Mouse (Mus musculus) urinary bladder, postnatal 25 days (tissue): ENCODE data around the gene Mep1a.
"Not testable (repeated sequence)": the region's sequence is repeated elsewhere in the genome, so short reads cannot be mapped to it uniquely, and the experiment has no call there.

Experiments
- DNase-seq: peaks from one replicate; pipeline ENCODE4 v3.0.0; 2022; ENCODE audit warnings: low spot score

Mep1a gene

DNA sequence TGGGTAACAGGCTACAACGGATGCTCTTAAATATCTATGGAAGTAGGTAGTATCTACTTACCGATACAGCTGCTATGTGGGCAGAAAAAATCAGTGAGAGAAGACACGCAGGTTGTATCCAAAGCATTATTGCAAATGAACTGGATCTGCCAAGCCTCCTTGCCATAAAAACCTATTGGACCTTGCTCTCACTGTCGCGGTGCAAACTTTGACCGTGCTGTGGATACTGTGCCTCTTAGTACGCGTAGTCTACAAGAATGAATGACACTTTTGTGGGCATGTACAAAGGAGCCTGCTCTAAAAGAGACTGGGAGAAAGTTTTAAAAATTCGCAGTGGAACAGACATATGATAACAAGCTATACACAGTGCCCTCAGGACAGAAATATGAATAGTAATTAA lies at the start of gene Mep1a:
Gene Mep1a, minus strand, starts transcription at position 221 of the 400 bp plus-strand sequence.
- DNase-seq: no peak

GRCm38 (mm10) chr17:43551122-43551630 lies 48.6 kb upstream of the Mep1a start:
- no peak for DNase-seq

GRCm38 (mm10) chr17:43544040-43544439 lies 41.4 kb upstream of the Mep1a start:
- DNase-seq: no peak

GRCm38 (mm10) chr17:43543539-43543938 lies 40.9 kb upstream of the Mep1a start, which contains the start of gene Ankrd66:
Gene Ankrd66 (minus strand): TSS chr17:43543639.
- no peak for DNase-seq

DNA sequence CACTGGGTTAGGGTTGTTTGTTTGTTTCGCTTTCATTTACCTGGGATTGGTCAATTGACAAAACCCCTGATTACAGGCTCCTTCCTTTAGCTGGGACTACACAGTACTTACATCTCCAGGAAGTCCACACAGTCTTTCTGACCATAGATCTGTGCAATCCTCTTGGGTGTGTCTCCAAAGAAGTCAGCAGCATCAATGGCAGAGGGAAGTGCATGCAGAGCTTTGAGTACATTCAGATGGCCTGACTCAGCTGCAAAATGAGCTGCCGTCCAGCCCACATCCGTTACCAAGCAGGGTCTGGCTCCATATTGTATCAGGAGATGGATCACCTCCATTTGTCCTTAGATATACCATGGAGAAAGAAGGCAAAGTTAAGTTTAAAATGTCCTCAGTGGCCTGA lies 36.2 kb upstream of the Mep1a start:
- DNase-seq: no peak

DNA sequence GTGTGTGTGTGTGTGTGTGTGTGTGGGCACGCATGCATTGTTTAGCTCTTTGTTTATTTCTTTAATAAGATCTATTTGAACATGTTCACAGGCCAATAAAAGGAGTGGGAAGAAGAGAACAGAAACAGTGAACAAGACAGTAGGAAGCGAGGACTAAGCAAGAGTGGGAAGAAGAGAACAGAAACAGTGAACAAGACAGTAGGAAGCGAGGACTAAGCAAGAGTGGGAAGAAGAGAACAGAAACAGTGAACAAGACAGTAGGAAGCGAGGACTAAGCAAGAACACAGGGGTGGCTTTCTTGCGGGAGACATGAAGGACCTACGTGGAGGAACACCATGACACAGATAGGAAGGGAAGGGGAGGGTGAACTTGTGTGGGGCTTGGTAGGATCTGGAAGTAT lies 34.2 kb upstream of the Mep1a start:
- not testable (repeated sequence) for DNase-seq

DNA sequence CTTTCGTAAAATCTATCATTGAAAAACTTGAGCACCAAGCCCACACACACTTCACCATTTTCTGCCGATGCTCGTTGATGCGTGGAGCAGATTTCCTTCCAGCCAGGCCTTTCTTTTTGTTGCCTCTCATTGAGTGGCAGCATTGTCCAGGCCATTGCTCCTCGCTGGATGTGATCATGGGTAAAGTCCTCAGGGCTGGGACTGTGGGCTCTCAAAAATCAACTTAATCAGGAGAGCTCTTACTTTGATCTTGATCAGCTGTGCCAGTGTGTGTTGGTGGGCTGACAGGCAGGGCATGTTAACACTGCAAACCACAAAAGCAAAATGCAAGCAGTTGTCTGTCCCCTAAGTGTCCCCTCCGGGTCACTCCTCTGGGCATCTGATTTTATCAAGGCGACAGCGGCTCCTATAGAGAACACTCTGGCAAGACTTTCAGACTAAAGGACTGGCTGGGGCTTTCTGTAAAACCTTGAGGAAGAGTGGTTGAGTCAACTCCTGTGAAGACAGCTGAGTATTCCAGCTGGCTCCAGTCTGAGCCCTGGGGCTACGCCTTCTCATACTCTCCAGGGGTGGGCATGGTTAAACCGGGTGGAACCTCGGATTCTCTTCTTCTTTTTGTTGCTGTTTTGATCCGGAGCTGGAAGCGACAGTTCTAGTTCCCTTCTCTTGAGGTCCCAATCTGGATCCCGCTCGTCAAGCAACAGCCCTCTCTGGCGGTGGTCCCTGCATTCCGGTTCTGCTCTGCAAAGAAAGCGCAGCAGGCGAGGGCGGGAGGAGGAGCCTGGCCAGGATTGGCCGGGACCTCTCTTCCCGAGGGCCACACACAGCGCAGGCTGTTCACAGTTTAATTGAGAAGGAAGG lies 32.0 kb upstream of the Mep1a start:
- peak; percentile 32 for DNase-seq

DNA sequence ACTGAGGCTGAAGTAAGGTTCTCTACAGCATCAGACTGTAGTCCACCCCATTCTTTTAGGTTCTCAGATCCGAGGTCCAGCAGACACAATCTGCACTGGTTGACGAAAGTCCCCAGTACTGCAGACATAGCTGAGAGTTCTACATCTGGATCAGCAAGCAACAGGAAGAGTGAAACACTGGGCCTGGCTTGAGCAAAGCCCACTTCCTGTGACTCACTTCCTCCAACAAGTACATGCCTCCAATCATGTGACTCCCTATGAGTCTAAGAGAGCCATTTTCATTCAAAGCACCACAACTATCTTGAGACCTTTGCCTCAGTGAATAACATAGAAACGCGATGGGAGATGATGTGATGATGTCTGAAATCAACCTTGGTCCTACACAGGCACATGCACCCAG lies 28.6 kb upstream of the Mep1a start:
- no peak for DNase-seq

DNA sequence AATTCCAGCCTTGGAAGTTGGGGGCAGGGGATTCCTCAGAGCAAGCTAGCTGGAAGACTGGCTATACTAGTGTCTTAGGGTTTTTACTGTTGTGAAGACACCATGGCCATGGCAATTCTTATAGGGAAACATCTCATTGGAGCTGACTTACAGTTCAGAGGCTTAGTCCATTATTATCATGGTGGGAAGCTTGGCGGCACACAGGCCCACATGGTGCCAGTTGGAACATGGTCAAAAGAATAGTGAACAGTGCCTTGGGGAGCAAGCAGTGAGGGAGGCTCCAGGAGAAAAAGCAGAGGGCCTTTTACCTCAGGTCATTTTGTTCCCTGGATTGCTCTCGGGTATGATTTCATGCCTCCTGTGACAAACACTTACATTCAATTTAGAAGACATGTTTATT lies 27.9 kb upstream of the Mep1a start:
- no peak for DNase-seq

DNA sequence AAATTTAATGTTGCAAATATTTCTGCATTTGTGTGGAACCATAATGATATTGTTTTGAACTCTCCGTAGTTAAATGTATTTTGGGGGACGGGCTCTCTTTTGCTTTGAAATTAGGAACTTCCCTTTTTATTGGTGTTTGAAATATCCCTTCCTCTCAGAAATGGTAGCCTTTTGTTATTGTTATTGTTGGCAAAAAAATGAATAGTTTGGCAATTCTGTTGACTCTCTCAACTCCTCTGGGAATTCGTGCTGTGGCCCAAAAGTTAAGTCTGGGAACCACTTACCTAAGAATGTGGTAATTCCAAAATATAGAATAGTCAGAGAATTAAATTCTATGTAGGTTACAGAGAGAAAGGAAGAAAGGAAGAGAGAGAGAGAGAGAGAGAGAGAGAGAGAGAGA lies 17.6 kb upstream of the Mep1a start:
- no peak for DNase-seq

GRCm38 (mm10) chr17:43518644-43519409 lies 16.2 kb upstream of the Mep1a start:
- DNase-seq: peak; percentile 70

DNA sequence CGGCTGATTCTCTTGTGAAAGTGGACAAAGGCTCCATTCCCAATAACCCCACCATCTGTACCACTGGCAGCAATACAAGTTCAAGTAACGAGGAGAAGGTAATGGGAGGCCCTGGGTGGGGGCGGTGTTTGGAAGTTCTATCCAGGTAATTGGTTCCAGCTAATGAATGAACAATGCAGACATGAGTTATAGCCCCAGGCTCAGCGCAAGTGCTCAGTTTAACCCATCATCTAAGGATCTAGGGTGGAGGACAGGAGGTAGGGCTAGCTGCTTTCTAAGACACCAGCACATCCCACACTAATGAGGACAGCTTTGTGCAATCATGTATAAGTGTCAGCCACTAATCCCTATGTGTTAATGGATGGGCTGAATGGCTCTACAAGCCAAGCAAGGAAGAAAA lies 8.2 kb upstream of the Mep1a start:
- no peak for DNase-seq

- no peak for DNase-seq
Observed at GRCm38 (mm10) chr17:43504594-43504934, 2.0 kb upstream of the Mep1a start.

DNA sequence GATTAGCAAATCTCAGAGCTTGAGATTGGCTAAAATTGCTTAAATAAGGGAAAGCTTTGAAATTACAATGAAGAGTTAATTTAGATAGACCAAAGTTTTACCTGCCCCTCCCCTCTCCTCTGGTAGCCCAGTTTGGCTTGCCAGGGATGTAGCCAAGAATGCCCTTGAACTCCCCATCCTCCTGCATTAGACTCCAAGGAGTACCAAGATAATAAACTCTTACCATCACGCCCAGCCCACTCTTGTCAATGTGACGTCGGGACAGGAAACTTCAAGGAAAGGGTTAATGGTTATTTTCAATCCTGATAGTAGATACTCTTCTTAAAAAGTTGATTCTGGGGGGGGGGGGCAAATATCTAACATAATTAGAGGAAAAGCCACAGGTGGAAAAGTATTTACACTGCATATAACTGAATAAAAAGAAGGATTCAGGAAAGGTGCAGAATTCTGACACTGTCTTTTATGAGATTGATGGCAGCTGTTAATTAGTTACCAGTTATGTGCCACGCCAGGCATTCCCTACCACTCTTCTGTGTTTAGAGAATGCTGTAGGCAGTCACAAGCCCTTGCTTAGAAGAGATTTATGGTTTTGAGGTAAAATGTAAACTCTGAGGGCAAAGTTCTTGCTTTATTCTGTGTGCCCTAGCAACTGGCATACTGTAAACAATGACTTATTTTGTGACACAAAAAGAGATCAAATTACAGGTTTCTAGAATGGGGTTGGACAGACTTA lies 1.4 kb upstream of the Mep1a start:
- DNase-seq: no peak

- DNase-seq: no peak
Observed at GRCm38 (mm10) chr17:43501631-43502030, 981 bp downstream of the Mep1a start.

- DNase-seq: no peak
Observed at GRCm38 (mm10) chr17:43501223-43501622, 1.4 kb downstream of the Mep1a start.

DNA sequence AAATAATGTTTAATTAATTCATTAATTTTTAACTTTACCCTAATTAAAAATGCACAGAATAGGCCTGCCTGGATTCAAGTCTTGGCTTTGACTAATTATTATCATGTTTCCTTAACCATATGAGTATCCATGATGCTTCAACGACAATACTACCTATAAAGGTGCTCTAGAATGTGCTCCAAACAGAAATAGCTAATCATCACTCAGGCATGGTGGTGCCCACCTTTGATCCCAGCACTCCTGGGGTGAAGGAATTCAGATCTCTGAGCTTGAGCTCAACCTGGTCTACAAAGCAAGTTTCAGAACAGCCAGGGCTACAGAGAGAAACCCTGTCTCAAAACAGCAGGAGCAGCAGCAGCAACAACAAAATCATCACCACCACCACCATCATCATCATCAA lies 2.1 kb downstream of the Mep1a start:
- no peak for DNase-seq

DNA sequence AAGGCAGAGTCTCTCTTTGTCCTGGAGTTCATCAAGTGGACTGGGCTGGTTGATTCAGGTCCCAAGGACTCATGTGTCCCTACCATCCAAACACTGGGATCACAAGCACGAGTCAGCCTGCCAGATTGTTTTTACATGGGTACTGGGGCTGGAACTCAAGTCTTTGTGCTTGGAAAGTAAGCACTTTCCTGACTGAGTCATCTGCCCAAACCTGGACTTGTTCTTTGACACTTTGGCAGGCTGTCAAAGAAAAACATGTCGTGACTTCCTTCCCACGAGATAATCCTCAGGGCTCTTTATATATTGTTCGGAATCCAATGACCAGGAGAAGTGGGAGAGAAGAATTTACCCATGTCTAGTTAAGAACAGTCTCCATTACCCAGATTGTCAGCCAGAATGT lies 5.1 kb downstream of the Mep1a start:
- DNase-seq: no peak

DNA sequence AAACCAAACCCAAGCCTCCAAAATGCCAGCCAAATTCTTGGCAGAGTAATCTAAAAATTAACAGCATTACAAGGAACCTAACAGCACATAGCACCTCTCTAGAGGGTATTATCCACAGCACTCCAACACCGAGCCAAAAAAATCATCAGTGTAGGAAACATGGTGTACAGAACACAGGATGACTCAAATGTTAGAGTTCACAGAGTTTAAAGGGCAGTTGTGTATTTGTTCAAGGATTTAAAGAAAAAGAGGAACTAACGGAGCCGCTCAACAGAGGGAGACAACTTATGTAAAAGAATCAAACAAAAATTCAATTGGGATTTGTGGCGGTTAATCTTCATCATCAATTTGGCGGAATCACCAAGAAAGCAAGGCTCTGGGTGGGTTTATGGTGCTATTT lies 7.1 kb downstream of the Mep1a start:
- no peak for DNase-seq

- not testable (repeated sequence) for DNase-seq
Observed at GRCm38 (mm10) chr17:43490371-43490770, 12.2 kb downstream of the Mep1a start.

DNA sequence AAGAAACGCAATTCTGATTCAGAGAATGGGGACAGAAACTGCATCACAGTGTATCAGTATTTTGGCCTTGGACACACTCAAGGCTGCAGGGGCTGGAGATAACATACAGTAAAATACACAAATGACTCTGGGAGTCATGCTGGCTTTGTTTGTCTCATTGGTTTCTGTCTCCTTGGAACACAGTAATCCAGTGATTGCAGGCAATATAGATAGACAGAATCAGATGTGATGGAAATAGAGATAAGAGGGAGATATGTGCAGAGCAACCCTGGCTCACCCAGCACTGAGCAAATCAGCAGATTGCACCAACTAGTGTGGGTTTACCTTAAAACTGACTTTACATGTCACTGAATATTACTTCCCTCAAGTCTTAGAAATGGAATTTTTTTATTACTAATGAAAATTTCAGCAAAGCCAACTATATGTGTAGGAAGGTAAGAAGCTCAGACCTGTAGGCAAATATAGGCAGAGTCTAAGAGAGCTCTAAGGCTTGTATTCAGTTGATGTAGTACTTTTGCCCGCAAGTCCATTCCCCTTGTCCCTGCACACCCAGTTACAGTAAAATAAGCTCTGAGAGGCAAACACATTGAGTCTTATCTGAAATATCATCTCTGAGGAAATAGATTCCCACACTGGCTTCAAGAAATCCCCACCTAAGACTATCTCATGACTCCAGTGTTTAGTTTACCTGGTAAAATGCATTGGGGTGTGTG lies 14.0 kb downstream of the Mep1a start:
- no peak for DNase-seq

DNA sequence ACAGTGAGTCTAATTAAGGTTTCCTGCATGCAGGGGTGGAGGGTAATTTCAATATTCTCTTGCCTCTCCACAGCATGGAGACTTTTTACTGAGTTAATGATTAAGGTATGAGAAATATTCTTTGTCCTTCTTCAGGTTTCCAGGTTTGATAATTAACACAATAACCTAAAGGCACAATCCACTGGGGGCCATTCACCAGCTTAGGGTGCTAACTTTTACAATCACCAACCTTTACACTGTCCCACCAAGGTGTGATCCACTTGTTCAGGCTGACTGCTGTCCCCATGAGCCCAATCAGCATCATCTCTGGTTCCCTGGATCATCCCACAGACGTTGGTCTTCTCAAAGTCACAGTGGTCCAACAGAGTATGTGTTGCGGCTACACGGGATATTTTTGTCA lies 16.6 kb downstream of the Mep1a start:
- no peak for DNase-seq
